Mouse (Mus musculus) G1E (cell line): ENCODE data around the gene Htra3. TPM values are rescaled to one million over a fixed set of nuclear protein-coding genes. Genes with fewer than 3 reads are reported as not detected.

ENCODE experiments used
- ATAC-seq: 2 replicates; pipeline ENCODE4 v1.8.0; 2016; ENCODE audit warnings: mild to moderate bottlenecking; ENCODE audit not compliant: insufficient number of reproducible peaks, poor library complexity, low FRiP score, severe bottlenecking; ENCODE audit errors: extremely low read depth
- DNase-seq: peaks from one replicate; pipeline ENCODE4 v3.0.0; 2012; ENCODE audit warnings: low spot score
- H3K27me3 ChIP-seq: 2 replicates; pipeline ENCODE4 v1.6.1; 2012; ENCODE audit warnings: mild to moderate bottlenecking, low read length, inconsistent platforms; ENCODE audit not compliant: insufficient read depth
- H3K36me3 ChIP-seq: replicated peaks from 2 replicates; pipeline ENCODE3; 2012; ENCODE audit warnings: mild to moderate bottlenecking, inconsistent platforms
- H3K4me1 ChIP-seq: 2 replicates; pipeline ENCODE4 v1.6.1; 2012; ENCODE audit warnings: low read depth, low read length, inconsistent platforms, mixed read lengths; ENCODE audit not compliant: insufficient read depth
- H3K4me3 ChIP-seq: 2 replicates; pipeline ENCODE4 v1.5.1; 2012; ENCODE audit warnings: low read depth, mild to moderate bottlenecking, inconsistent platforms, low read length, moderate library complexity, mixed read lengths
- H3K9me3 ChIP-seq: replicated peaks from 2 replicates; pipeline ENCODE4 v1.6.1; 2012; ENCODE audit warnings: inconsistent platforms
- CTCF ChIP-seq: IDR thresholded peaks from 2 replicates; pipeline ENCODE4 v1.5.1; 2012; ENCODE audit warnings: low read depth, low read length, inconsistent platforms, mixed read lengths
- GATA1 ChIP-seq: IDR thresholded peaks from 2 replicates; pipeline ENCODE4 v1.6.1; 2012; ENCODE audit warnings: borderline replicate concordance, low read length, inconsistent platforms, mixed read lengths
- GATA2 ChIP-seq: IDR thresholded peaks from 2 replicates; pipeline ENCODE4 v1.6.1; 2012; ENCODE audit warnings: low read depth, low read length, inconsistent platforms, borderline replicate concordance
- POLR2AphosphoS5 ChIP-seq: IDR thresholded peaks from 2 replicates; pipeline ENCODE4 v1.6.1; 2012; ENCODE audit warnings: low read depth, low read length, inconsistent platforms; ENCODE audit not compliant: insufficient replicate concordance
- TAL1 ChIP-seq: conservative IDR thresholded peaks from 2 replicates; pipeline ENCODE4 v1.6.1; 2012; ENCODE audit warnings: low read depth, low read length, inconsistent platforms, mixed read lengths
- polyA plus RNA-seq: library from polyadenylated mRNA; stranded (reverse); fragments of >175 nt; gene quantifications from 2 replicates; pipeline ENCODE4 v1.2.3, GENCODE M21; 2012
- total RNA-seq, 2 experiments: library from RNA; stranded (forward) in 1 of 2; stranded (reverse) in 1 of 2; fragments of 200-1000 nt in 1 of 2; fragments of >200 nt in 1 of 2; fragmentation: Nextera tagmentation in 1 of 2; gene quantifications; 2 replicates each; pipeline ENCODE4 v1.2.3; 2014 to 2017

Gene Htra3
- total and polyA plus RNA-seq, 3 experiments, result not detected

- DNase-seq (no peak), ATAC-seq (no peak)
- peaks cover 4% of the 10 kb centered on the region; the same call in 1 of the 2 replicates for H3K27me3 ChIP-seq
- H3K4me3 ChIP-seq, result no peak overlapping the region
- no peaks in the 10 kb centered on the region for H3K9me3 ChIP-seq
- H3K4me1 ChIP-seq, result no peaks in the 10 kb centered on the region
- H3K36me3 ChIP-seq, result no peaks in the 10 kb centered on the region
- TF ChIP-seq GATA1 (no peak), CTCF (no peak), GATA2 (no peak), TAL1 (no peak)
Observed at GRCm38 (mm10) chr5:35690485-35691165, 11.0 kb upstream of the Htra3 start.

DNA sequence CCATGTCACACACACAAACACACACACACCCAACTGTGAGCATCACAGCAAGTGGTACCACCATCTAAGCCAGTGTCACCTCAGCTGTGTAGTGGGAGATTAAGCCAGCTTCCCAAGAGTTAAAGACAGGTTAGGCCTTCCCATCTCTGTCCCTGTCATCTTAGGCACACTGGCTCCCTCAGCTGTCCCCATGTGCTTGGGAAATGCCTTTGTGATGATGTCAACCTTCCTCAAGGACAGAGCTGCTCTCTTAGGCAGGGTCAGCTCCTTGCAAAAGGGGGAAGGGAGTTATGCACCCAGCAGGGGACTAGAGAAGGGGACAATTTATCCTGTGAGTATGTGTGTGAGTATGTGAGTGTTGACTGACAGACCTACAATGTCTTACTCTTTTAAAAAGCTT lies 9.8 kb upstream of the Htra3 start:
- Histone ChIP-seq H3K4me3 (no peak overlapping the region), H3K9me3 (no peaks in the 10 kb centered on the region), H3K27me3 (peaks cover 4% of the 10 kb centered on the region; the same call in 1 of the 2 replicates), H3K36me3 (no peaks in the 10 kb centered on the region), H3K4me1 (no peaks in the 10 kb centered on the region)
- TF ChIP-seq POLR2AphosphoS5, result no peak
- TF ChIP-seq CTCF, result no peak
- TF ChIP-seq TAL1, result no peak
- TF ChIP-seq GATA1, result no peak
- no peak for TF ChIP-seq GATA2
- DNase-seq (no peak), ATAC-seq (no peak)

DNA sequence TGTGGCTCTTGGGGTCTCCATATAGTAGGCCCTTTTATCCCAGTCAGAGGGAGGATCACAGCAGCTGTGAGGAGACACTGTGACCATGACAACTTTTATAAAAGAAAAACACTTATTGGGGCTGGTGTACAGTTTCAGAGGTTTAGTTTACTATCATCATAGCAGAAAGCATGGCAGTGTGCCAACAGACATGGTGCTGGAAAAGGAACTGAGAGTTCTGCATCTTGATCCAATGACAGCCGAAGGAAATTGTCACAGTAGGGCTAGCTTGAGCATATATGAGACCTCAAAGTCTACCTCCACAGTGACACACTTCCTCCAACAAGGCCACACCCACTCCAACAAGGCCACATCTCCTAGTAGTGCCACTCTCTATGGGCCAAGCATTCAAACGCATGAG lies 9.3 kb upstream of the Htra3 start:
- Histone ChIP-seq H3K9me3 (no peaks in the 10 kb centered on the region), H3K4me3 (no peak overlapping the region), H3K27me3 (peaks cover 4% of the 10 kb centered on the region; the same call in 1 of the 2 replicates), H3K36me3 (no peaks in the 10 kb centered on the region), H3K4me1 (no peaks in the 10 kb centered on the region)
- no peak for TF ChIP-seq CTCF
- TF ChIP-seq GATA1, result no peak
- TF ChIP-seq TAL1, result no peak
- TF ChIP-seq POLR2AphosphoS5, result no peak
- no peak for TF ChIP-seq GATA2
- ATAC-seq (no peak), DNase-seq (no peak)

DNA sequence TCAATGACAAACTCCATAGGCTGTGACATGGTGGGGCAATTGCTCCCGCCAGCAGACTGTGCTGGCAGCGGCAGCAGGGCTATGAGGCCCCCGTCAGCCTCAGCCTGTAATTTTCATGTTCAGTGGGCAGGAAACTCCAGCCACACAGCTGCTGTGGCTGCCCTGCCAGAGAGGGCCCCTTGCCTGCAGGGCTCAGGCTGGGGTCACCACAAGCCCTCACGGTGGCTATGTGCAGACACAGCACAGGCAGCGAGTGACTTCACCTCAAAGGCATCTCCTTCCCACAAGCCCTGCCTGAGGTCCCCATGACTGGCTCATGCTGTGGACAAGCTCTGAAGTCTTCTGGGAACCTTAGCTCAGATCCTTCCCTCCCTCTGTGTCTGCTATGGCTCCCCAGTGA lies 7.5 kb upstream of the Htra3 start:
- H3K36me3 ChIP-seq, result no peaks in the 10 kb centered on the region
- TF ChIP-seq GATA2, result no peak
- TF ChIP-seq GATA1, result no peak
- TF ChIP-seq CTCF, result no peak
- TF ChIP-seq TAL1, result no peak
- no peak for TF ChIP-seq POLR2AphosphoS5
- H3K27me3 ChIP-seq, result peaks cover 4% of the 10 kb centered on the region; the same call in 1 of the 2 replicates
- no peaks in the 10 kb centered on the region for H3K4me1 ChIP-seq
- no peaks in the 10 kb centered on the region for H3K9me3 ChIP-seq
- no peak overlapping the region for H3K4me3 ChIP-seq
- DNase-seq, result no peak
- ATAC-seq, result no peak

GRCm38 (mm10) chr5:35686336-35686735 lies 6.8 kb upstream of the Htra3 start:
- Histone ChIP-seq H3K4me1 (no peaks in the 10 kb centered on the region), H3K4me3 (no peak overlapping the region), H3K36me3 (no peaks in the 10 kb centered on the region), H3K9me3 (no peaks in the 10 kb centered on the region), H3K27me3 (peaks cover 4% of the 10 kb centered on the region; the same call in 1 of the 2 replicates)
- TF ChIP-seq GATA1 (no peak), CTCF (no peak), TAL1 (no peak), GATA2 (no peak), POLR2AphosphoS5 (no peak)
- no peak for ATAC-seq
- DNase-seq, result no peak

DNA sequence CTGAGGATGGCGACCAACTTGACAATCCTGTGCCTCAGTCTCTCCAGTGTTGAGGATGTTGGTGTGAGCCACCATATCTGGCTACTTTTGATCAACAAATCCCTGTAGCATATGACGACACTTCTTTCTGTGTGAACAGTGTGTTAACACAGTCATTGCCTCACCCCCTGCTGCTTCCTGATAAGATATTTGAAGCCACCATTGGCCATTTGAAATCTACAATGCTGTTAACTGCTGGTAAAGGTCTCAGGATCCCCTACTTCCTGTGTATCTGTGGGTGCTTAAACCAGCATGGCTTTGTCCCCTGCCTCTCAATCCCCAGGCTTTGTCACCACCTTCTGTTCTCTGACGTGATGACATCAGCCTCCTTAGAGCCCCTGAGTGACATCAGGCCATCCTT lies 5.5 kb upstream of the Htra3 start:
- DNase-seq (no peak), ATAC-seq (no peak)
- no peaks in the 10 kb centered on the region for H3K4me1 ChIP-seq
- H3K4me3 ChIP-seq, result no peak overlapping the region
- no peaks in the 10 kb centered on the region for H3K36me3 ChIP-seq
- TF ChIP-seq GATA1 (no peak), TAL1 (no peak)
- H3K27me3 ChIP-seq, result peaks cover 4% of the 10 kb centered on the region; the same call in 1 of the 2 replicates
- no peaks in the 10 kb centered on the region for H3K9me3 ChIP-seq

GRCm38 (mm10) chr5:35680958-35681357 lies 1.4 kb upstream of the Htra3 start:
- no peak overlapping the region for H3K4me3 ChIP-seq
- no peaks in the 10 kb centered on the region; the same call in 1 of the 2 replicates for H3K27me3 ChIP-seq
- H3K36me3 ChIP-seq, result no peaks in the 10 kb centered on the region
- no peak for TF ChIP-seq TAL1
- TF ChIP-seq GATA2, result no peak
- TF ChIP-seq GATA1, result no peak
- TF ChIP-seq POLR2AphosphoS5, result no peak
- no peak for TF ChIP-seq CTCF
- no peaks in the 10 kb centered on the region for H3K9me3 ChIP-seq
- no peak for ATAC-seq
- no peak for DNase-seq
- no peaks in the 10 kb centered on the region for H3K4me1 ChIP-seq
